Mouse (Mus musculus) erythroid progenitor cell, adult 5-6 weeks (primary cell): ENCODE measurements around the gene Tbca. TPM values are rescaled to one million over a fixed set of nuclear protein-coding genes. Genes with fewer than 3 reads are reported as not detected.

Experiments
- ATAC-seq: replicated peaks from 2 replicates; pipeline ENCODE4 v1.8.0; 2016; ENCODE audit warnings: moderate number of reproducible peaks, mild to moderate bottlenecking, moderate TSS enrichment, inconsistent platforms; ENCODE audit not compliant: poor library complexity, low FRiP score, severe bottlenecking
- total RNA-seq, 2 experiments: library from RNA; stranded (forward) in 1 of 2; stranded (reverse) in 1 of 2; fragments of 150-400 nt in 1 of 2; fragments of 186-747, 209-891 nt in 1 of 2; gene quantifications; 2 replicates each; pipeline versions ENCODE4 v1.2.3 to v1.2.4; 2015 to 2017; ENCODE audit warnings: low replicate concordance in 2 of 2

The Tbca gene
- total RNA-seq (2015; ENCODE audit: low replicate concordance) (106 and 107 TPM in 2 replicates), total RNA-seq (2017; ENCODE audit: low replicate concordance) (14.4 and 57.8 TPM in 2 replicates)

- peak; percentile 91 for ATAC-seq
Measured at GRCm38 (mm10) chr13:94788771-94789649, at the start of gene Tbca. TSS of gene Tbca (plus strand) at chr13:94788910.

- ATAC-seq = no peak
Measured at GRCm38 (mm10) chr13:94745176-94745575, 43.5 kb upstream of the Tbca start.

- no peak for ATAC-seq
Measured at GRCm38 (mm10) chr13:94765852-94766251, 22.9 kb upstream of the Tbca start.

- ATAC-seq = no peak
Measured at GRCm38 (mm10) chr13:94768460-94769154, 20.1 kb upstream of the Tbca start.

GRCm38 (mm10) chr13:94769155-94769470 lies 19.6 kb upstream of the Tbca start:
- ATAC-seq = no peak

GRCm38 (mm10) chr13:94786866-94787265 lies 1.8 kb upstream of the Tbca start:
- ATAC-seq = no peak

- no peak for ATAC-seq
Measured at GRCm38 (mm10) chr13:94794689-94795088, 6.0 kb downstream of the Tbca start.

GRCm38 (mm10) chr13:94803480-94804057 lies 14.9 kb downstream of the Tbca start:
- no peak for ATAC-seq

- ATAC-seq = no peak
Measured at GRCm38 (mm10) chr13:94806315-94807179, 17.8 kb downstream of the Tbca start.

- ATAC-seq = no peak
Measured at GRCm38 (mm10) chr13:94808596-94808995, 19.9 kb downstream of the Tbca start.

GRCm38 (mm10) chr13:94809724-94810123 lies 21.0 kb downstream of the Tbca start:
- ATAC-seq = no peak

- no peak for ATAC-seq
Measured at GRCm38 (mm10) chr13:94811451-94811850, 22.7 kb downstream of the Tbca start.

GRCm38 (mm10) chr13:94813770-94814169 lies 25.1 kb downstream of the Tbca start:
- ATAC-seq = no peak

GRCm38 (mm10) chr13:94820516-94820915 lies 31.8 kb downstream of the Tbca start:
- no peak for ATAC-seq

- no peak for ATAC-seq
Measured at GRCm38 (mm10) chr13:94820956-94821355, 32.2 kb downstream of the Tbca start.

- no peak for ATAC-seq
Measured at GRCm38 (mm10) chr13:94826389-94826788, 37.7 kb downstream of the Tbca start.

- ATAC-seq = no peak
Measured at GRCm38 (mm10) chr13:94826986-94827385, 38.3 kb downstream of the Tbca start.

GRCm38 (mm10) chr13:94827847-94828246 lies 39.1 kb downstream of the Tbca start:
- ATAC-seq = no peak

GRCm38 (mm10) chr13:94838047-94838720 lies 49.5 kb downstream of the Tbca start:
- no peak for ATAC-seq
